Mouse (Mus musculus) hindbrain, embryonic 13.5 days (tissue): Measurements from ENCODE around the gene Gsg1. TPM values are rescaled to one million over a fixed set of nuclear protein-coding genes. Genes with fewer than 3 reads are reported as not detected.
A peak's percentile ranks its signal among the peaks of the same experiment; 100 is the strongest.

Experiments used
- ATAC-seq: fragments of 200-750 bp; cut with Nextera tagmentation; 2 replicates; pipeline ENCODE4 v1.8.0; 2017; ENCODE audit warnings: moderate TSS enrichment; ENCODE audit not compliant: low FRiP score
- H3K27ac ChIP-seq: fragments of 300-500 bp; sonication (generic); 2 replicates; pipeline ENCODE4 v1.5.1; 2015; ENCODE audit warnings: inconsistent platforms, mild to moderate bottlenecking, moderate library complexity
- H3K27me3 ChIP-seq: fragments of 300-500 bp; sonication (generic); 2 replicates; pipeline ENCODE4 v1.6.1; 2015; ENCODE audit warnings: mild to moderate bottlenecking, inconsistent platforms
- H3K36me3 ChIP-seq: fragments of 300-500 bp; sonication (generic); 2 replicates; pipeline ENCODE4 v1.6.1; 2015; ENCODE audit warnings: mild to moderate bottlenecking, inconsistent platforms
- H3K4me1 ChIP-seq: fragments of 300-500 bp; sonication (generic); replicated peaks from 2 replicates; pipeline ENCODE4 v1.6.1; 2015; ENCODE audit warnings: inconsistent platforms
- H3K4me2 ChIP-seq: fragments of 300-500 bp; sonication (generic); 2 replicates; pipeline ENCODE4 v1.6.1; 2015; ENCODE audit warnings: inconsistent platforms, mild to moderate bottlenecking, moderate library complexity
- H3K4me3 ChIP-seq: fragments of 300-500 bp; sonication (generic); 2 replicates; pipeline ENCODE4 v1.5.1; 2015; ENCODE audit warnings: mild to moderate bottlenecking, inconsistent platforms
- H3K9ac ChIP-seq: fragments of 300-500 bp; sonication (generic); 2 replicates; pipeline ENCODE4 v1.6.1; 2015; ENCODE audit warnings: mild to moderate bottlenecking, inconsistent platforms
- H3K9me3 ChIP-seq: fragments of 300-500 bp; sonication (generic); 2 replicates; pipeline ENCODE4 v1.6.1; 2016; ENCODE audit warnings: inconsistent platforms
- WGBS: fragments of 180-500 bp; shearing (Covaris S2); methylation state at CpG from one replicate; pipeline ENCODE4 v1.1.7; 2015; 5-methylcytosine and 5-hydroxymethylcytosine counted together
- polyA plus RNA-seq: library from polyadenylated mRNA; unstranded; fragments of >200 nt; fragmentation: Nextera tagmentation; extraction: Ambion mirVana; gene quantifications from 2 replicates; pipeline ENCODE4 v1.2.1, GENCODE M21; 2015

The Gsg1 gene
- polyA plus RNA-seq, result 0.19 and 0.32 TPM in 2 replicates

DNA sequence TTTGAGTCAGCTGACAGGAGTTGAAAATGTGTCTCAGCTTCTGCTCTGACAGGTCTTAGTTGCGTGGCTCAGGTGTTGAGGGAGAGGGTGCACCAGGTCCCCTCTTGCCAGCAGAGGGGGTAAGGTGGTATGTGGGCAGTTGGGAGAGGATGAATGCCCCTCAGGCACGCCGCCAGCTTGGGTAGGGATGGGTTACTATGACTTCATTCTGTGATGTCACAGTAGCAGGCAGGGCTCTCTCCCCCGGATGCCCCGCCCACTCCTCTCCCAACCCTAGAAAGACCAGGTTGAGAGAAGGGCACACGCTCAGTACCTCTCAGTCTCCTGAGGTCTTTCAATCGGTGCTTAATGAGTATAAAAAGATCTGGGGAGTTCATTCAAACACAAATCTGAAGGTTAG, at the start of gene Gsg1:
Gene Gsg1, minus strand, starts transcription at position 199 of the 400 bp plus-strand sequence.
- Histone ChIP-seq H3K9me3 (peaks cover 5% of the 10 kb centered on the region; the same call in 1 of the 2 replicates), H3K27ac (peak within 1 kb of the TSS; percentile 82; the same call in 1 of the 2 replicates), H3K4me2 (no peak within 1 kb of the TSS), H3K9ac (no peak within 1 kb of the TSS), H3K36me3 (no peaks in the 10 kb centered on the region), H3K4me1 (peaks cover 24% of the 10 kb centered on the region), H3K27me3 (no peaks in the 10 kb centered on the region), H3K4me3 (no peak within 1 kb of the TSS)
- no peak for ATAC-seq
- WGBS, result 82% methylated on average over 7 of the region's 7 CpGs

DNA sequence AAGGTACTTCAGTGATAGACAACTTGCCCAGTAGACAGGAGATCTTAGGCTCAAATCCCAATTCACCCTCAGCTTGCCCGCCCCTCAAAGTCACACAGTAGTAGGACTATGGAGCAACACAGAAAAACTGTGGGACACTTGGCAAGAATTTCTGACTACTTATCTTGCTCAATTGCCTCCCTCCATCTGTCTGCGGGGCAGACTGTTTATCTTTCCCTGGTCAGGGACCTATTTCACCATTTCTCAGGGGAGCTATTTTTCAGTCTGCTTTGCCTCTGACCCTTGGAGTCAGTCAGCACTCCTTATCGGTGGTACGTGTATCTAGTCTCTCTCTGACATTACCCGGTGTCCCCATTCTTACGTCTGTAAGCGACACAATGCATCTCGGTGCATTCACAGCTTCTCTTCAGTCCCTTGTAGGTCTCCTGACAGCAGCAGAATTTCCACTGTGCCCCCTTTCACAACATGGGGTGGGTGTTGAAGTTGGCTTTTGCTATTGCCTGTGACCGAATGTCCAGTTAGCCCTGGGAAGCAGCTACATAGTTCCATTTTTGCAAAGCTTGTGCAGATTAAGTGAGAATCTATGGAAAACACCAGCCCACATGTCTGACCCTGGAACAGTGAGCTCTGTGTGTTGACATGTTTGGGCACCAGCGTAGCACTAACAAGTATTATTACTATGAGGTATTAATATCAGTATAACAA, 48.4 kb upstream of the Gsg1 start:
- no peak overlapping the region for H3K9ac ChIP-seq
- H3K4me1 ChIP-seq, result no peaks in the 10 kb centered on the region
- no peak overlapping the region for H3K27ac ChIP-seq
- ATAC-seq, result no peak
- no peak overlapping the region for H3K4me2 ChIP-seq
- 85% methylated on average over 10 of the region's 10 CpGs for WGBS
- H3K36me3 ChIP-seq, result no peaks in the 10 kb centered on the region
- no peaks in the 10 kb centered on the region for H3K27me3 ChIP-seq
- no peaks in the 10 kb centered on the region for H3K9me3 ChIP-seq
- H3K4me3 ChIP-seq, result no peak overlapping the region

DNA sequence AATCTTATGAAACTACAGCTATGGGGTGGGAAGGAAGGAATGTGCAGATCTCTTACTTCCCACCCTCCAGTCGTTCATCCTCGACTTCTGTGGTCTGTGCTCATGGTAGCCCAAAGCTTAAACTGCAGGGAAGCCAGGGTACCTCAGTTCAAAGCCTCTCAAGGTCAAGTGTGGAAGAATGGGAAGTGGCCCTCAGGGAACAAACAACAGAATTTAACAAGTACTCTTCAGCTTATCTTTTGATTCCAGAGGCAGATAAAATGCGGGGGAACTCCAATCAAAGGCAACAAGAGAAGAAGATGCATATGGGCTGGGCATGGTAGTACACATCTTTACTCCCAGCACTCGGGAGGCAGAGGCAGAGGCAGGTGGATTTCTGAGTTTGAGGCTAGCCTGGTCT, 46.3 kb upstream of the Gsg1 start:
- Histone ChIP-seq H3K4me3 (no peak overlapping the region), H3K36me3 (no peaks in the 10 kb centered on the region), H3K9ac (no peak overlapping the region), H3K27ac (no peak overlapping the region), H3K4me1 (peaks cover 1% of the 10 kb centered on the region; the same call in 1 of the 2 replicates), H3K27me3 (no peaks in the 10 kb centered on the region), H3K9me3 (no peaks in the 10 kb centered on the region), H3K4me2 (no peak overlapping the region)
- ATAC-seq, result no peak
- 85% methylated on average over 4 of the region's 4 CpGs for WGBS

DNA sequence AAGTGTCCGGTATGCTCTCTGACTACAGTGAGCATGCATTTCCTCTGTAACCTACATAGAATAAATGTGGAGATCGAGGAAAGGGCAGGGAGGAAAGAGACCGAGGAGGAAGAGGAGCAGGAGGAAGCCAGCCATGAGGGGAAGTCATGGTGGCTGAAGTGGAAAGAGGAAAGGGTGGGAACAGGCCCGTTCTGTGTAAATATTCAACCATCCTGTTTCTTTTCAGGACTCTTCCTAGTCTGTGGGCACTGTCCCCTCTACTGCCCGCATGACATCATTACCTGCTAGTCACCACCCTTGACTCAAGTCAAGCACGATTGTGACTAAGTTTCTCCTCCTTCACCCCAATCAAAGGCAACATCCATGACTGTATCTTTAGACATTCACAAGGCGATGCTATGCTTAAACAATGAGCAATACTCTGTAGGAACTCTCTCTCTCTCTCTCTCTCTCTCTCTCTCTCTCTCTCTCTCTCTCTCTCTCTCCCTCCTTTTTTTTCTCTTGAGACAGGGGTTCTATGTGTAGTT, 44.9 kb upstream of the Gsg1 start:
- Histone ChIP-seq H3K4me2 (no peak overlapping the region), H3K36me3 (no peaks in the 10 kb centered on the region), H3K4me3 (no peak overlapping the region), H3K9ac (no peak overlapping the region), H3K27me3 (no peaks in the 10 kb centered on the region), H3K9me3 (no peaks in the 10 kb centered on the region), H3K27ac (no peak overlapping the region), H3K4me1 (peaks cover 6% of the 10 kb centered on the region; the same call in 1 of the 2 replicates)
- WGBS, result 84% methylated on average over 7 of the region's 7 CpGs
- no peak for ATAC-seq

DNA sequence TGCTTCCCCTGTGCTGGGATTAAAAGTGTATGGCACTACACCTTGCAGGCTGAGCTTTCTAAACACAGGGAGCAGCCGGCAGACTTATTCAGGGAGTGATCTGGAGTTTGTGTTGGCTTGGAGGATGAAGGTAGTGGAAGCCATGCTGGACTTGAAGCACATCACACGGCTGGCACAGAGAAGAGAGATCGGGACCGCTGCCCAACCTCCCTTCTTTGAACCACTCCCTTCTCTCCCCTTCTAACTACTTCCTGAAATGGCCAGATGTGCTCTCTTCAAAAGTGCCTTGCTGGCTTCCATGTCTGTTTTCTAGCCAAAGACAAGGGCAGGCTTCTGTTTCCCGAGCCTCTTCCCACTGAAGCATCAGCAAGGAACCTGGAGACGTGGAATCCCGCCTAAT, 43.4 kb upstream of the Gsg1 start:
- Histone ChIP-seq H3K4me1 (peaks cover 6% of the 10 kb centered on the region; the same call in 1 of the 2 replicates), H3K27ac (no peak overlapping the region), H3K36me3 (no peaks in the 10 kb centered on the region), H3K9me3 (no peaks in the 10 kb centered on the region), H3K4me2 (no peak overlapping the region), H3K27me3 (no peaks in the 10 kb centered on the region), H3K9ac (no peak overlapping the region), H3K4me3 (no peak overlapping the region)
- no peak for ATAC-seq
- 91% methylated on average over 7 of the region's 7 CpGs for WGBS

DNA sequence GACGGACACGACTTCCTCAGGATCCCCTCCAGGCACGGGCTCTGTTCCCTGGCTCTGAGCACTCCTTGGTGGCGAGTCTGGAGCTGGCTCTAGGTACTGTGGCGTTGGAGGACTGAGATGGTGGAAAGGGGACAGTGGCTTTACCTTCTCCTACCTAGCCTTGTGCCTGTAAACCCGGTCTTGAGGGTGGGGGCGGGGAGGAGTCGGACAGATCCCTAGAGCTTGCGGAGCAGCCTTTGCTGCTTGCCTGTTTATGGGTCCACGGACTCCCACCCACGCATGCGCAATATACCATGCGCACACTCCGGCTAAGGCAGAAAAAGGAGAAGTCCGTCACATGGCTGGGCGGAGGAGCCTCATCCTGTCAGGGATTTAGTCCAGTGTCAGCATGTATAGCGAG, 42.1 kb upstream of the Gsg1 start:
- no peak for ATAC-seq
- no peak overlapping the region for H3K27ac ChIP-seq
- H3K4me1 ChIP-seq, result peaks cover 6% of the 10 kb centered on the region; the same call in 1 of the 2 replicates
- H3K4me3 ChIP-seq, result no peak overlapping the region
- H3K4me2 ChIP-seq, result no peak overlapping the region
- no peaks in the 10 kb centered on the region for H3K9me3 ChIP-seq
- no peaks in the 10 kb centered on the region for H3K27me3 ChIP-seq
- WGBS, result 84% methylated on average over 17 of the region's 17 CpGs
- no peak overlapping the region for H3K9ac ChIP-seq
- no peaks in the 10 kb centered on the region for H3K36me3 ChIP-seq

DNA sequence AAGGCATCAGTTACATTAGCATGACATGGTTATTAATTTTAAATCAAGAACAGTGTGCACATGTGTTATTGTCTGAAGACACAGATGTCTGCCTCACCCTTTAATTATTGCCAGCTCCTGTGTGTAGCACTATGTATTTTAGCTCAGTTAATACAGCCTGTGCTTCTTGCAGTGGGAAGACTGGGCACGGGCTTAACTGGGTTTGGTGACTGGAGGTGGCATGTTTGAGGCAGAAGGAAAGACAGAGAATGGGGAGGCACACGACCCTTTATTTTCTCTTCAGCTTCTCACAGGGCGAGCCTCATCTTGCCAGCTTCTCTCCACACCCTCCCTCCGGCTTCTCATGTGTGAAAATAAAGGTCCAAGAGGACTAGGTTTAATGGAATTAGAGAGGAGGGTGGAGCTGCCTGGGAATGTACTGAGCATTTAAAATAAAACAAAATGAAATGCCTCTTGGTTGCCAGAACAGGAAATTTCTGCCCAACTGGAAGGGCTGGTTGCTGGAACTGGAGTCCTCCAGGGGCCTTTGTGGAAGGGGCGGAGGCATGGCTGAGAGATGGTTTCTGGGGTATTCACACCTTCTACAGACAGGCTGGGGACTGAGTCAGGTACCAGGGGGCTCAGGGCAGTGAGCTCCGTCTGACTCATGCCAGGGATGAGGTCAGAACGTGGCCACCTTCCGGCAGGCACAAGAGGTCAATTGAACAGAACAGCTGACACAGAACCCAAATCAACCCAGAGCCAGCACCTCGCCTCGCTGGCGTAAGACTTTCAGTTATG, 41.1 kb upstream of the Gsg1 start:
- ATAC-seq, result no peak
- Histone ChIP-seq H3K4me3 (no peak overlapping the region), H3K4me1 (peaks cover 6% of the 10 kb centered on the region; the same call in 1 of the 2 replicates), H3K9me3 (no peaks in the 10 kb centered on the region), H3K27ac (peak overlapping the region; percentile 13; the same call in 1 of the 2 replicates), H3K9ac (no peak overlapping the region), H3K27me3 (no peaks in the 10 kb centered on the region), H3K4me2 (no peak overlapping the region), H3K36me3 (no peaks in the 10 kb centered on the region)
- 77% methylated on average over 11 of the region's 11 CpGs for WGBS

DNA sequence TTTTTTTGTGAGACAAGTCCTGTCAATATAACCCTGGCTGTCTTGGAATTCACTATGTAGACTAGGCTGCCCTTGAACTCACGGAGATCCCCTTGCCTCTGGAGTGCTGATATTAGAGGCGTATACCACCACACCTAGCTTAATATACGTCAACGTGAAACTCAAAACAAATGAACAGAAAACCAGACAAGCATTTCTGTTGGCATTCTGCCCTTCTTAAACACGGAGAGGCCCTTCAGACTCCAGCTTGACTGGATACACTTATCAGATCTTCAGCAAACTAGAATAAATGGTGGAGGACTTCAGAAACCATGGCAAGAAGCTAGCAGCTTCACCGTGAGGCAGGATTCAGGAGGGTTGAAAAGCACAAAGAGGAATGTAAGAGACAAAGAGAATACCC, 40.0 kb upstream of the Gsg1 start:
- H3K9me3 ChIP-seq, result no peaks in the 10 kb centered on the region
- H3K27me3 ChIP-seq, result no peaks in the 10 kb centered on the region
- H3K36me3 ChIP-seq, result no peaks in the 10 kb centered on the region
- H3K4me2 ChIP-seq, result no peak overlapping the region
- no peak for ATAC-seq
- H3K4me1 ChIP-seq, result peaks cover 6% of the 10 kb centered on the region; the same call in 1 of the 2 replicates
- H3K27ac ChIP-seq, result no peak overlapping the region
- WGBS, result 84% methylated on average over 6 of the region's 6 CpGs
- no peak overlapping the region for H3K9ac ChIP-seq
- H3K4me3 ChIP-seq, result no peak overlapping the region

DNA sequence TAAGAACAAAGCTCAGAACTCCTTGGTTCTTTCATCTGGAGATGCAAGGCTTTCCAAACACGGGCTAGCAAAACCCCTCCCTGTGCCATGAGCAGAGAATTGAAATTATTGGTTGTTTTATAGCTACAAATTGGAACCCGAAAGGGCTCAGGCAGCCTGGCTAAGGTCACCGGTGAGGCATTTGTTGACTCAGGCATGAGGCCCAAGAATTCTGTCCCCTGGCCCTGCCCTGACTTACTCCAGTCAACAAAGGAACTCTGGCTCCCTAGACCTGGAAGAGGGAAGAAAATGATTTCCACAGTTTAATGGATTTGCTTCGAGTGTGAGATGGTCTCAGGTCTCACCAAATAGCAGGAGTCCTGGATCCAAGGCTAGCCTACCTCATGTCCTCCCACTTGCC, 38.2 kb upstream of the Gsg1 start:
- no peaks in the 10 kb centered on the region for H3K27me3 ChIP-seq
- H3K4me1 ChIP-seq, result peaks cover 6% of the 10 kb centered on the region; the same call in 1 of the 2 replicates
- H3K9me3 ChIP-seq, result no peaks in the 10 kb centered on the region
- 75% methylated on average over 4 of the region's 4 CpGs for WGBS
- no peak overlapping the region for H3K9ac ChIP-seq
- no peak overlapping the region for H3K4me2 ChIP-seq
- no peak overlapping the region for H3K4me3 ChIP-seq
- ATAC-seq, result no peak
- no peaks in the 10 kb centered on the region for H3K36me3 ChIP-seq
- H3K27ac ChIP-seq, result no peak overlapping the region

DNA sequence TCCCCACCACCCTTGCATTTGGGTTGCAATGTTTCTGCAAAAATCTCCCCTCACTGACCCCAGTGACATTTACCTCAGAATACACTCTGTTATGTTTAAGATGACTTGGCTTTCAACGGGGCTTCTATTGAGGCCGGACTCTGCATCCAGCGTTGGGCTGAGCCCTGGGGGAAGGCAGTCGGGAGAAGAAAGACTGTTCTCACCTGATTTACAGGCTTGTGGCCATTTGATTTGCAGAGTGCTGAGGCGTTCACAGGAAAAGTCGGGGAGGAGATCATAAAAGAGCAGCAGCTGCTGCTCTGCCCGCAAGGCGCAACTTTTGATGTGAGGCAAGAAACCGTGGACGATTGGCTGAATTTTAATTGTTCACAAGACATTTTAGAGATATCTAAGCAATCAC, 25.7 kb upstream of the Gsg1 start:
- ATAC-seq, result no peak
- Histone ChIP-seq H3K9me3 (no peaks in the 10 kb centered on the region), H3K4me3 (no peak overlapping the region), H3K27me3 (no peaks in the 10 kb centered on the region), H3K4me1 (peaks cover 12% of the 10 kb centered on the region; the same call in 1 of the 2 replicates), H3K27ac (peak overlapping the region; percentile 20), H3K4me2 (0 out of 2 replicates have a peak overlapping the region, but pooled peaks have one; percentile 13), H3K9ac (no peak overlapping the region; the same call in 1 of the 2 replicates), H3K36me3 (no peaks in the 10 kb centered on the region)
- 52% methylated on average over 10 of the region's 10 CpGs for WGBS

DNA sequence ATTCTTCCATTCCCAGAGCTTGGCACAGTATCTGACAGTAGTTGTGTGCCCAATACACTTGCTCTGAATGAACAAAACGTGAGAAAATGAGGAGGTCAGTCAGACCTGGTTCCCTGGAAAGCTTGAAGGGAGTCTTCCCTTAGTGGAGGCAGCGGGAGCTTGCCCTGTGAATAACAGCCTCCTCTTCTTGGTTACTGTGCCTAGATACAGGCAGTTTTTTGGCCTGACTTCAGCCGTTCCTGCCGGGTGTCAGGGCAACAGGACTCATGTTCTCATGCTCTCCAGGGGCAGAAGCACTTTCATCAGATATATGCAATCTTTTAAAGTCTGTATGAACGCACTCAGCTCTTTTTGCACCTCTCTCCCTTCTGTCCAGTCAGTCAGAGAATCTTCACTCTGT, 25.1 kb upstream of the Gsg1 start:
- Histone ChIP-seq H3K9me3 (no peaks in the 10 kb centered on the region), H3K4me2 (no peak overlapping the region), H3K4me1 (peaks cover 13% of the 10 kb centered on the region; the same call in 1 of the 2 replicates), H3K36me3 (no peaks in the 10 kb centered on the region), H3K4me3 (no peak overlapping the region), H3K27ac (peak overlapping the region; percentile 20; the same call in 1 of the 2 replicates), H3K27me3 (no peaks in the 10 kb centered on the region), H3K9ac (no peak overlapping the region)
- 61% methylated on average over 5 of the region's 5 CpGs for WGBS
- ATAC-seq, result 0 out of 2 replicates have a peak, but pooled peaks have one; percentile 59

DNA sequence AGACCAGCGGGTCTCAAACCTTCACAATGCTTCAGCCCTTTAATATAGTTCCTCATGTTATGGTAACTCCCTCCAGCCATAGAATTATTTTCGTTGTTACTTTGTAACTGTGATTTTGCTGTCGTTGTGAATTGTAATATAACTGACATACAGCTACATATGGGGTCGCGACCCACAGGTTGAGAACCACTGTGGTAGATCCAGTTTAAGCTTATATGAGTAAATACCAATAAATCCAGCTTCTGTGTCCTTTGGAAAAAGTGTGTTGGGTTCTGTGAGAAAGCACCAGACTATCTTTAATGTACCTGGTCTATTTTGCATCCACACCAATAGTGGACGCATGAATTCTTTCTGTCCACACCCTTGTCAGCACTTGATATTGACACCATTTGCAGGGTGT, 24.2 kb upstream of the Gsg1 start:
- H3K9me3 ChIP-seq, result no peaks in the 10 kb centered on the region
- no peak overlapping the region for H3K27ac ChIP-seq
- no peaks in the 10 kb centered on the region for H3K36me3 ChIP-seq
- H3K27me3 ChIP-seq, result no peaks in the 10 kb centered on the region
- no peak overlapping the region for H3K4me2 ChIP-seq
- no peak overlapping the region for H3K4me3 ChIP-seq
- peaks cover 13% of the 10 kb centered on the region; the same call in 1 of the 2 replicates for H3K4me1 ChIP-seq
- WGBS, result 89% methylated on average over 6 of the region's 6 CpGs
- ATAC-seq, result no peak
- H3K9ac ChIP-seq, result no peak overlapping the region
